27 mouse cellular contexts compared by ENCODE assay signal in genomic region chr5:115485489-115486205, GRCm38 (mm10). TPM values are rescaled to one million over a fixed set of nuclear protein-coding genes. Genes with fewer than 3 reads are reported as not detected.
DNase-seq lines count a peak whose midpoint lies in the region; ATAC-seq lines count a peak whose summit lies in the region.
"Had no signal": no experiment of that assay in that cellular context is flagged by ENCODE, and none has a peak within 500 bp of the region (broad histone marks: within the 10 kb centered on the region; RNA-seq: fewer than 3 reads in every experiment).

No protein-coding gene starts in this region.

- 0 out of 2 replicates have a peak, but pooled peaks cover 5% of the 10 kb centered on the region for H3K27me3 ChIP-seq in midbrain, embryonic 11.5 days (ENCODE audit: control insufficient read depth, insufficient read depth, low read length)
- H3K27me3 ChIP-seq in midbrain, embryonic 13.5 days, result peaks cover 16% of the 10 kb centered on the region
- no peaks in the 10 kb centered on the region for H3K27me3 ChIP-seq in kidney, embryonic 16.5 days (ENCODE audit: insufficient read depth, low read length)
- peaks cover 16% of the 10 kb centered on the region for H3K27me3 ChIP-seq in forebrain, embryonic 11.5 days (ENCODE audit: control insufficient read depth, insufficient read depth, low read length)
- H3K27me3 ChIP-seq: megakaryocyte, embryonic 14.5 days had no signal

- H3K4me3 ChIP-seq in midbrain, embryonic 11.5 days (ENCODE audit: low read depth, low read length), result no peak overlapping the region
- H3K4me3 ChIP-seq in midbrain, embryonic 13.5 days (replicated peaks), result no peak overlapping the region
- no peak overlapping the region for H3K4me3 ChIP-seq in kidney, embryonic 16.5 days (ENCODE audit: low read length)
- H3K4me3 ChIP-seq in forebrain, embryonic 11.5 days (ENCODE audit: low read depth, low read length), result no peak overlapping the region

- 91% methylated on average over 18 of the region's 18 CpGs for WGBS in midbrain, embryonic 11.5 days
- 89% methylated on average over 18 of the region's 18 CpGs for WGBS in midbrain, embryonic 13.5 days
- 67% methylated on average over 18 of the region's 18 CpGs for WGBS in kidney, embryonic 16.5 days
- WGBS in forebrain, embryonic 11.5 days, result 88% methylated on average over 18 of the region's 18 CpGs

- H3K36me3 ChIP-seq in midbrain, embryonic 11.5 days (ENCODE audit: control insufficient read depth, insufficient read depth, low read length), result no peaks in the 10 kb centered on the region
- no peaks in the 10 kb centered on the region for H3K36me3 ChIP-seq in midbrain, embryonic 13.5 days
- H3K36me3 ChIP-seq in kidney, embryonic 16.5 days (ENCODE audit: insufficient read depth, low read length), result no peaks in the 10 kb centered on the region
- H3K36me3 ChIP-seq in forebrain, embryonic 11.5 days (ENCODE audit: control insufficient read depth, insufficient read depth, low read length), result no peaks in the 10 kb centered on the region
- H3K36me3 ChIP-seq: hindbrain, embryonic 13.5 days had no signal

- peaks cover 15% of the 10 kb centered on the region; the same call in 1 of the 2 replicates for H3K4me1 ChIP-seq in midbrain, embryonic 11.5 days (ENCODE audit: control insufficient read depth, insufficient read depth, low read length)
- H3K4me1 ChIP-seq in midbrain, embryonic 13.5 days (replicated peaks), result peaks cover 31% of the 10 kb centered on the region
- H3K4me1 ChIP-seq in kidney, embryonic 16.5 days (ENCODE audit: insufficient read depth, low read length), result peaks cover 36% of the 10 kb centered on the region
- H3K4me1 ChIP-seq in forebrain, embryonic 11.5 days (replicated peaks; ENCODE audit: control insufficient read depth, insufficient read depth, low read length), result peaks cover 6% of the 10 kb centered on the region; the same call in 1 of the 2 replicates

- no peak overlapping the region for H3K4me2 ChIP-seq in midbrain, embryonic 11.5 days
- no peak overlapping the region for H3K4me2 ChIP-seq in midbrain, embryonic 13.5 days (replicated peaks)
- 0 out of 2 replicates have a peak overlapping the region, but pooled peaks have one; percentile 4 for H3K4me2 ChIP-seq in kidney, embryonic 16.5 days (replicated peaks; ENCODE audit: low read depth, low read length)
- no peak overlapping the region for H3K4me2 ChIP-seq in forebrain, embryonic 11.5 days (ENCODE audit: low read depth, low read length, severe bottlenecking)

- DNase-seq in cerebellum, adult 9-11 months, result peak; percentile 62
- no peak for DNase-seq in cerebellum, adult 11-12 months
- DNase-seq in midbrain, embryonic 11.5 days (ENCODE audit: low spot score, missing footprints), result peak; percentile 51
- DNase-seq in urinary bladder, adult 18-20 months (ENCODE audit: low spot score in 2 of 2), result no peak
- DNase-seq in forebrain, embryonic 11.5 days (ENCODE audit: low spot score), result no peak
- DNase-seq: adrenal gland, adult 8-10 months; cerebellum, adult 11 months; cerebellum, postnatal 14 days; gastrocnemius, postnatal 25 days; heart, adult 18-20 months; heart, postnatal 4 days; lung, adult 18-20 months; midbrain, embryonic 14.5 days; thymus, postnatal 14 days had no signal

- H3K9me3 ChIP-seq in midbrain, embryonic 11.5 days (ENCODE audit: control insufficient read depth, low read length), result no peaks in the 10 kb centered on the region
- H3K9me3 ChIP-seq in midbrain, embryonic 13.5 days, result no peaks in the 10 kb centered on the region
- no peaks in the 10 kb centered on the region for H3K9me3 ChIP-seq in kidney, embryonic 16.5 days (ENCODE audit: low read length)
- no peaks in the 10 kb centered on the region for H3K9me3 ChIP-seq in forebrain, embryonic 11.5 days (ENCODE audit: control insufficient read depth, low read length)
- H3K9me3 ChIP-seq: G1E; heart, embryonic 12.5 days; hindbrain, embryonic 13.5 days; limb, embryonic 13.5 days; liver, embryonic 12.5 days; megakaryocyte, embryonic 14.5 days had no signal

- H3K9ac ChIP-seq in midbrain, embryonic 11.5 days (ENCODE audit: low read length), result no peak overlapping the region
- H3K9ac ChIP-seq in midbrain, embryonic 13.5 days (replicated peaks), result no peak overlapping the region
- no peak overlapping the region for H3K9ac ChIP-seq in kidney, embryonic 16.5 days (replicated peaks; ENCODE audit: low read length)
- H3K9ac ChIP-seq in forebrain, embryonic 11.5 days (ENCODE audit: low read length), result no peak overlapping the region

- H3K27ac ChIP-seq in midbrain, embryonic 11.5 days (ENCODE audit: low read depth, low read length), result no peak overlapping the region
- no peak overlapping the region for H3K27ac ChIP-seq in midbrain, embryonic 13.5 days
- peak overlapping the region; percentile 72 for H3K27ac ChIP-seq in kidney, embryonic 16.5 days (ENCODE audit: low read length)
- no peak overlapping the region for H3K27ac ChIP-seq in forebrain, embryonic 11.5 days (ENCODE audit: low read depth, low read length)
- H3K27ac ChIP-seq: limb, embryonic 13.5 days had no signal

- ATAC-seq in midbrain, embryonic 11.5 days (ENCODE audit: low FRiP score), result no peak
- no peak for ATAC-seq in midbrain, embryonic 13.5 days
- no peak for ATAC-seq in kidney, embryonic 16.5 days (ENCODE audit: low FRiP score, low TSS enrichment)
- ATAC-seq in forebrain, embryonic 11.5 days (replicated peaks; ENCODE audit: low FRiP score), result no peak
- ATAC-seq: forebrain, embryonic 14.5 days; intestine, postnatal 0 days; liver, embryonic 12.5 days; lung, postnatal 0 days had no signal

RNA-seq across cellular contexts. Expression of gene Sirt4, which starts 1.1 kb away (rescaled TPM):
- 16.2 and 18.9 TPM in 2 replicates for polyA plus RNA-seq in midbrain, embryonic 11.5 days (2014; fragmentation: Nextera tagmentation; extraction: Ambion mirVana)
- 26.1 and 28.7 TPM in 2 replicates for polyA plus RNA-seq in midbrain, embryonic 13.5 days (2015; fragmentation: Nextera tagmentation; extraction: Ambion mirVana)
- 27.3 and 27.5 TPM in 2 replicates for polyA plus RNA-seq in kidney, embryonic 16.5 days (2015; fragmentation: Nextera tagmentation; extraction: Ambion mirVana)
- polyA plus RNA-seq in forebrain, embryonic 11.5 days (2014; fragmentation: Nextera tagmentation; extraction: Ambion mirVana), result 20.6 and 22.0 TPM in 2 replicates

RNA-seq across cellular contexts. Expression of gene Pla2g1b, which starts 19.6 kb away (rescaled TPM):
- polyA plus RNA-seq in midbrain, embryonic 11.5 days (2014; fragmentation: Nextera tagmentation; extraction: Ambion mirVana), result not detected in 2 replicates
- polyA plus RNA-seq in midbrain, embryonic 13.5 days (2015; fragmentation: Nextera tagmentation; extraction: Ambion mirVana), result not detected in 2 replicates
- polyA plus RNA-seq in kidney, embryonic 16.5 days (2015; fragmentation: Nextera tagmentation; extraction: Ambion mirVana), result 0.94 and 2.1 TPM in 2 replicates
- not detected in 2 replicates for polyA plus RNA-seq in forebrain, embryonic 11.5 days (2014; fragmentation: Nextera tagmentation; extraction: Ambion mirVana)
- polyA plus RNA-seq: embryonic facial prominence, embryonic 11.5 days; forebrain, embryonic 14.5 days; heart, postnatal 0 days; hindbrain, embryonic 13.5 days; limb, embryonic 13.5 days; midbrain, embryonic 14.5 days had no signal

RNA-seq across cellular contexts. Expression of gene Pxn, which starts 20.8 kb away (rescaled TPM):
- polyA plus RNA-seq in midbrain, embryonic 11.5 days (2014; fragmentation: Nextera tagmentation; extraction: Ambion mirVana), result 7.3 and 7.7 TPM in 2 replicates
- 16.2 and 18.3 TPM in 2 replicates for polyA plus RNA-seq in midbrain, embryonic 13.5 days (2015; fragmentation: Nextera tagmentation; extraction: Ambion mirVana)
- polyA plus RNA-seq in kidney, embryonic 16.5 days (2015; fragmentation: Nextera tagmentation; extraction: Ambion mirVana), result 60.5 and 67.2 TPM in 2 replicates
- polyA plus RNA-seq in forebrain, embryonic 11.5 days (2014; fragmentation: Nextera tagmentation; extraction: Ambion mirVana), result 11.9 and 12.3 TPM in 2 replicates

RNA-seq across cellular contexts. Expression of gene Msi1, which starts 56.2 kb away (rescaled TPM):
- 199 and 227 TPM in 2 replicates for polyA plus RNA-seq in midbrain, embryonic 11.5 days (2014; fragmentation: Nextera tagmentation; extraction: Ambion mirVana)
- polyA plus RNA-seq in midbrain, embryonic 13.5 days (2015; fragmentation: Nextera tagmentation; extraction: Ambion mirVana), result 112 and 133 TPM in 2 replicates
- polyA plus RNA-seq in kidney, embryonic 16.5 days (2015; fragmentation: Nextera tagmentation; extraction: Ambion mirVana), result 12.1 and 14.1 TPM in 2 replicates
- 202 and 219 TPM in 2 replicates for polyA plus RNA-seq in forebrain, embryonic 11.5 days (2014; fragmentation: Nextera tagmentation; extraction: Ambion mirVana)

Comparison
In these comparisons a context has a peak if more than half of its experiments do, and no peak if none do; other contexts are left out.
1. DNase-seq: peak in cerebellum, adult 9-11 months (single experiment) and midbrain, embryonic 11.5 days (single experiment); none in cerebellum, adult 11-12 months (single experiment), urinary bladder, adult 18-20 months (0 of 2) and forebrain, embryonic 11.5 days (single experiment).